Mouse (Mus musculus) gastrocnemius, postnatal 14 days (tissue): Measurements from ENCODE around the gene Gm20908. TPM values are rescaled to one million over a fixed set of nuclear protein-coding genes. Genes with fewer than 3 reads are reported as not detected.
"Not testable (repeated sequence)": the region's sequence is repeated elsewhere in the genome, so short reads cannot be mapped to it uniquely, and the experiment has no call there.

Source experiments
- DNase-seq: peaks from one replicate; pipeline ENCODE4 v3.0.0; 2021; ENCODE audit warnings: mixed read lengths
- intact Hi-C: fragments of 180-260 bp; cut with DNase I; formaldehyde crosslinking; loops from one replicate; pipeline ENCODE4 v1.15.1; 2025; ENCODE audit warnings: low total_unique reads
- long read RNA-seq, 2 experiments: library from polyadenylated mRNA; stranded (forward); transcript quantifications; one replicate each; pipeline ENCODE4 v2.0.0; 2021
- total RNA-seq, 2 experiments: library from RNA; stranded (reverse); gene quantifications; 2 replicates each; pipeline ENCODE4 v1.2.3; 2021

The Gm20908 gene
- not detected for total RNA-seq
- long read RNA-seq, experiment 1: 0 reads
- long read RNA-seq, experiment 2: 0 reads

DNA sequence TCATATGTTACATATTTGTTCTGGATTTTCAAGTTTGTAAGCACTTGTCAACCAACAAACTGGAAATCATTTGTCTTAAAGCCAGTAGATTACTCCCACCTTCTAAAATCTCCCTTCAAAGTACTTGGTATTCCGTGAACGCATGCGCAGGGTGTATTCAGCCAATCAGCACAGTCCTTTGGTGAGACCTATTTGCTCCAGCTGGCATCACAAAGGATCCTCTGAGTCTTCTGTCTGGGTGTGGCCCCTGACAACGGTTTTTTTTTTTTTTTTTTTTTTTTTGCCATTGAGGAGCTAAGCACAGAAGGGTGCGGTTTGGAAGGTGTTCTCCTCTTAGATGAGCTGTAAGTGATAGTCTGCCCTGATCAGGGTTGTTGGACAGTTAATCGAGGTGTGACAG is at the start of gene Gm20908:
Gene Gm20908, plus strand, starts transcription at position 301 of the 400 bp plus-strand sequence.
- DNase-seq, intact Hi-C loops: not testable (repeated sequence)
